Comparison of ENCODE assay signal across 8 mouse cellular contexts in the genomic region with DNA sequence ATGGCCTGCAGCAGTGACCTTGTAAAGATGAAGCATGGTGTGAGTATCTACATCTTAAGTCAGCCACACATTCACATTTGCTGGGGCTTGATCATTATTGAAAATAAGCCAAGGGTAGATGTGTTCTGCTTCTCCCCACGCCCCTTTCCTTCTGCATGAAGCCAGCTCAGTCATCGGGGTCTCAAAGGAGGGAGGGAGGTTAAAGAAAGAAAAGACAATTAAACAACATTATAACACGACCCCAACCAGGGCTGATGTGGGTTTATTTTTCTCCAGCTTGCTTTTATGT.
DNase-seq lines count a peak whose midpoint lies in the region; ATAC-seq and TF ChIP-seq lines count a peak whose summit lies in the region.

No protein-coding gene starts in this region.

- H3K9ac ChIP-seq in heart, adult 2 months (ENCODE audit: low read depth, low read length), result peak overlapping the region; percentile 55; the same call in 1 of the 2 replicates
- H3K9ac ChIP-seq in liver, embryonic 16.5 days (ENCODE audit: low read depth, low read length), result peak overlapping the region; percentile 82
- H3K9ac ChIP-seq in forebrain, embryonic 16.5 days (replicated peaks; ENCODE audit: low read depth, low read length), result no peak overlapping the region

- H3K79me2 ChIP-seq in heart, adult 2 months (replicated peaks; ENCODE audit: control insufficient read depth, insufficient read depth, low read length), result no peaks in the 10 kb centered on the region

- intact Hi-C loops in heart, adult 2 months (cut with DNase I), result no loop called here
- intact Hi-C loops in heart, postnatal 36 days (cut with DNase I), result no loop called here

- TF ChIP-seq CTCF in heart, adult 2 months (IDR thresholded peaks at IDR 0.05), result no peak

- no peak for DNase-seq in heart, adult 2 months
- DNase-seq in heart, postnatal 36 days, result no peak
- no peak for DNase-seq in embryonic facial prominence, embryonic 10.5 days (ENCODE audit: low spot score)
- no peak for DNase-seq in adrenal gland, adult 18-20 months (ENCODE audit: low spot score in 2 of 2)

- peak overlapping the region; percentile 81 for H3K4me2 ChIP-seq in liver, embryonic 16.5 days (ENCODE audit: low read depth, low read length)
- no peak overlapping the region for H3K4me2 ChIP-seq in forebrain, embryonic 16.5 days (ENCODE audit: low read length)

- ATAC-seq in megakaryocyte, adult 5-6 weeks (ENCODE audit: poor library complexity, severe bottlenecking), result no peak
- ATAC-seq in liver, embryonic 16.5 days (ENCODE audit: low read depth), result no peak
- ATAC-seq in forebrain, embryonic 16.5 days, result no peak

- WGBS in heart, adult 2 months, result 36% methylated on average over 3 of the region's 3 CpGs
- WGBS in embryonic facial prominence, embryonic 10.5 days, result 85% methylated on average over 3 of the region's 3 CpGs
- WGBS in liver, embryonic 16.5 days (ENCODE audit: insufficient replicate concordance), result 42% methylated on average over 3 of the region's 3 CpGs
- WGBS in forebrain, embryonic 16.5 days, result 79% methylated on average over 3 of the region's 3 CpGs

- peak overlapping the region; percentile 72 for H3K4me3 ChIP-seq in heart, adult 2 months
- H3K4me3 ChIP-seq in megakaryocyte, embryonic 14.5 days (replicated peaks), result peak overlapping the region; percentile 97
- peak overlapping the region; percentile 75; the same call in 1 of the 2 replicates for H3K4me3 ChIP-seq in embryonic facial prominence, embryonic 10.5 days
- H3K4me3 ChIP-seq in liver, embryonic 16.5 days (ENCODE audit: low read depth, low read length), result peak overlapping the region; percentile 79
- no peak overlapping the region for H3K4me3 ChIP-seq in forebrain, embryonic 16.5 days (replicated peaks; ENCODE audit: low read length)

- no peaks in the 10 kb centered on the region for H3K27me3 ChIP-seq in heart, adult 2 months (ENCODE audit: control insufficient read depth, insufficient read depth, low read length)
- no peaks in the 10 kb centered on the region for H3K27me3 ChIP-seq in megakaryocyte, embryonic 14.5 days (replicated peaks)
- H3K27me3 ChIP-seq in embryonic facial prominence, embryonic 10.5 days (replicated peaks; ENCODE audit: low read depth, poor library complexity, severe bottlenecking), result no peaks in the 10 kb centered on the region
- no peaks in the 10 kb centered on the region for H3K27me3 ChIP-seq in liver, embryonic 16.5 days (ENCODE audit: control insufficient read depth, insufficient read depth, low read depth, low read length)
- no peaks in the 10 kb centered on the region for H3K27me3 ChIP-seq in forebrain, embryonic 16.5 days (replicated peaks; ENCODE audit: control insufficient read depth, insufficient read depth, low read length)

- 0 out of 2 replicates have a peak, but pooled peaks cover 5% of the 10 kb centered on the region for H3K9me3 ChIP-seq in megakaryocyte, embryonic 14.5 days
- no peaks in the 10 kb centered on the region for H3K9me3 ChIP-seq in embryonic facial prominence, embryonic 10.5 days
- H3K9me3 ChIP-seq in liver, embryonic 16.5 days (replicated peaks; ENCODE audit: control insufficient read depth, low read length), result no peaks in the 10 kb centered on the region
- H3K9me3 ChIP-seq in forebrain, embryonic 16.5 days (ENCODE audit: control insufficient read depth, low read length), result no peaks in the 10 kb centered on the region

- TF ChIP-seq EP300 in heart, adult 2 months (IDR thresholded peaks at IDR 0.05; ENCODE audit: insufficient read depth, low read depth, low read length), result no peak

- peak overlapping the region; percentile 90 for H3K27ac ChIP-seq in heart, adult 2 months
- peak overlapping the region; percentile 88 for H3K27ac ChIP-seq in embryonic facial prominence, embryonic 10.5 days (replicated peaks)
- no peak overlapping the region for H3K27ac ChIP-seq in liver, embryonic 16.5 days (ENCODE audit: low read length)
- no peak overlapping the region for H3K27ac ChIP-seq in forebrain, embryonic 16.5 days (ENCODE audit: low read length)

- H3K36me3 ChIP-seq in heart, adult 2 months (ENCODE audit: control insufficient read depth, insufficient read depth, low read length), result peaks cover 17% of the 10 kb centered on the region
- H3K36me3 ChIP-seq in megakaryocyte, embryonic 14.5 days (replicated peaks; ENCODE audit: low read length), result peaks cover 29% of the 10 kb centered on the region
- peaks cover 29% of the 10 kb centered on the region for H3K36me3 ChIP-seq in embryonic facial prominence, embryonic 10.5 days (replicated peaks)
- H3K36me3 ChIP-seq in liver, embryonic 16.5 days (ENCODE audit: control insufficient read depth, insufficient read depth), result peaks cover 14% of the 10 kb centered on the region
- H3K36me3 ChIP-seq in forebrain, embryonic 16.5 days (ENCODE audit: control insufficient read depth, insufficient read depth), result no peaks in the 10 kb centered on the region

- peaks cover 7% of the 10 kb centered on the region for H3K4me1 ChIP-seq in heart, adult 2 months (ENCODE audit: control insufficient read depth, insufficient read depth, low read length)
- peaks cover 76% of the 10 kb centered on the region for H3K4me1 ChIP-seq in megakaryocyte, embryonic 14.5 days
- H3K4me1 ChIP-seq in embryonic facial prominence, embryonic 10.5 days, result peaks cover 23% of the 10 kb centered on the region
- H3K4me1 ChIP-seq in liver, embryonic 16.5 days (ENCODE audit: control insufficient read depth, low read depth, low read length), result peaks cover 19% of the 10 kb centered on the region
- no peaks in the 10 kb centered on the region for H3K4me1 ChIP-seq in forebrain, embryonic 16.5 days (replicated peaks; ENCODE audit: control insufficient read depth, insufficient read depth, low read length)

- no peak for TF ChIP-seq POLR2A in heart, adult 2 months (IDR thresholded peaks at IDR 0.05; ENCODE audit: insufficient read depth, low read depth, low read length)

Comparison
In these comparisons a context has a peak if more than half of its experiments do, and no peak if none do; other contexts are left out.
1. H3K27ac ChIP-seq: peak in heart, adult 2 months (single experiment) and embryonic facial prominence, embryonic 10.5 days (single experiment); none in liver, embryonic 16.5 days (single experiment) and forebrain, embryonic 16.5 days (single experiment).